Mouse (Mus musculus): ENCODE measurements at regions not wholly inside any gene's neighbourhood (a gene's known extent, or its start where the extent isn't known, plus 50 kb on each side); places are given as distances from the start of the nearest gene placed in this dataset.
"Not testable (repeated sequence)": the region's sequence is repeated elsewhere in the genome, so short reads cannot be mapped to it uniquely, and the experiment has no call there.

- no peak for ATAC-seq (ENCODE audit: insufficient read depth)
- Histone ChIP-seq H3K4me3 (ENCODE audit: low read depth, low read length) (no peak overlapping the region), H3K9me3 (ENCODE audit: low read depth, low read length) (no peaks in the 10 kb centered on the region)
Measured at GRCm38 (mm10) chr9:5525762-5526360, 180.6 kb downstream of the Casp12 start.

GRCm38 (mm10) chr9:5542604-5543003 lies 197.4 kb downstream of the Casp12 start:
- 83% methylated on average over 1 of the region's 1 CpGs for WGBS
- H3K36me3 ChIP-seq (ENCODE audit: insufficient read depth) = no peaks in the 10 kb centered on the region
- H3K27me3 ChIP-seq (ENCODE audit: insufficient read depth, low read length) = no peaks in the 10 kb centered on the region
- no peak for ATAC-seq (ENCODE audit: insufficient read depth)
- no peak overlapping the region for H3K4me3 ChIP-seq (ENCODE audit: low read depth, low read length)
- TF ChIP-seq CTCF (IDR thresholded peaks at IDR 0.05; ENCODE audit: low read depth) = no peak
- no peaks in the 10 kb centered on the region for H3K9me3 ChIP-seq (ENCODE audit: low read depth, low read length)
- H3K4me1 ChIP-seq (ENCODE audit: insufficient read depth) = no peaks in the 10 kb centered on the region
- no peak for DNase-seq
- H3K4me2 ChIP-seq = no peak overlapping the region
- H3K27ac ChIP-seq (ENCODE audit: low read depth) = no peak overlapping the region
- no peak overlapping the region for H3K9ac ChIP-seq

More at GRCm38 (mm10) chr9:5525762-5526360, 180.6 kb downstream of the Casp12 start:
- no peak for DNase-seq
- Histone ChIP-seq H3K9ac (no peak overlapping the region), H3K36me3 (ENCODE audit: insufficient read depth) (no peaks in the 10 kb centered on the region), H3K4me1 (ENCODE audit: insufficient read depth) (no peaks in the 10 kb centered on the region), H3K27me3 (ENCODE audit: insufficient read depth, low read length) (no peaks in the 10 kb centered on the region), H3K27ac (ENCODE audit: low read depth) (no peak overlapping the region), H3K4me2 (no peak overlapping the region)
- TF ChIP-seq CTCF (IDR thresholded peaks at IDR 0.05; ENCODE audit: low read depth) = no peak

- Histone ChIP-seq H3K4me2 (no peak overlapping the region), H3K27ac (ENCODE audit: low read depth) (no peak overlapping the region), H3K36me3 (ENCODE audit: insufficient read depth) (no peaks in the 10 kb centered on the region), H3K4me1 (ENCODE audit: insufficient read depth) (no peaks in the 10 kb centered on the region), H3K27me3 (ENCODE audit: insufficient read depth, low read length) (no peaks in the 10 kb centered on the region), H3K9me3 (ENCODE audit: low read depth, low read length) (no peaks in the 10 kb centered on the region), H3K4me3 (ENCODE audit: low read depth, low read length) (no peak overlapping the region), H3K9ac (no peak overlapping the region)
- no peak for ATAC-seq (ENCODE audit: insufficient read depth)
- TF ChIP-seq CTCF (IDR thresholded peaks at IDR 0.05; ENCODE audit: low read depth) = no peak
- no peak for DNase-seq
- WGBS = 78% methylated on average over 1 of the region's 1 CpGs
Measured at GRCm38 (mm10) chr9:5575072-5575471, 229.8 kb downstream of the Casp12 start.

- not testable (repeated sequence) for H3K4me1 ChIP-seq (ENCODE audit: insufficient read depth); ATAC-seq (ENCODE audit: insufficient read depth); H3K9me3 ChIP-seq (ENCODE audit: low read depth, low read length); H3K4me2 ChIP-seq; H3K27ac ChIP-seq (ENCODE audit: low read depth); H3K9ac ChIP-seq; H3K36me3 ChIP-seq (ENCODE audit: insufficient read depth); H3K4me3 ChIP-seq (ENCODE audit: low read depth, low read length); DNase-seq; H3K27me3 ChIP-seq (ENCODE audit: insufficient read depth, low read length)
- WGBS = 79% methylated on average over 10 of the region's 11 CpGs
Measured at GRCm38 (mm10) chr9:5578168-5578567, 232.9 kb downstream of the Casp12 start.

- Histone ChIP-seq H3K9me3 (ENCODE audit: low read depth, low read length) (no peaks in the 10 kb centered on the region), H3K4me1 (ENCODE audit: insufficient read depth) (no peaks in the 10 kb centered on the region), H3K36me3 (ENCODE audit: insufficient read depth) (no peaks in the 10 kb centered on the region), H3K4me3 (ENCODE audit: low read depth, low read length) (no peak overlapping the region), H3K4me2 (no peak overlapping the region), H3K9ac (no peak overlapping the region), H3K27ac (ENCODE audit: low read depth) (no peak overlapping the region), H3K27me3 (ENCODE audit: insufficient read depth, low read length) (no peaks in the 10 kb centered on the region)
- no peak for ATAC-seq (ENCODE audit: insufficient read depth)
- TF ChIP-seq CTCF (IDR thresholded peaks at IDR 0.05; ENCODE audit: low read depth) = no peak
- WGBS = 76% methylated on average over 3 of the region's 3 CpGs
- DNase-seq = no peak
Measured at GRCm38 (mm10) chr9:5595891-5596635, 250.8 kb downstream of the Casp12 start.

- H3K27ac ChIP-seq (ENCODE audit: low read depth) = no peak overlapping the region
- no peak overlapping the region for H3K4me3 ChIP-seq (ENCODE audit: low read depth, low read length)
- no peaks in the 10 kb centered on the region for H3K9me3 ChIP-seq (ENCODE audit: low read depth, low read length)
- ATAC-seq (ENCODE audit: insufficient read depth) (no peak), DNase-seq (no peak)
- H3K27me3 ChIP-seq (ENCODE audit: insufficient read depth, low read length) = no peaks in the 10 kb centered on the region
- no peak overlapping the region for H3K9ac ChIP-seq
- no peak for TF ChIP-seq CTCF (IDR thresholded peaks at IDR 0.05; ENCODE audit: low read depth)
- H3K4me1 ChIP-seq (ENCODE audit: insufficient read depth) = no peaks in the 10 kb centered on the region
- H3K36me3 ChIP-seq (ENCODE audit: insufficient read depth) = no peaks in the 10 kb centered on the region
- 43% methylated on average over 1 of the region's 1 CpGs for WGBS
- no peak overlapping the region for H3K4me2 ChIP-seq
Measured at GRCm38 (mm10) chr9:5604019-5604418, 258.8 kb downstream of the Casp12 start.

- no peaks in the 10 kb centered on the region for H3K9me3 ChIP-seq (ENCODE audit: low read depth, low read length)
- H3K27ac ChIP-seq (ENCODE audit: low read depth) = no peak overlapping the region
- H3K4me2 ChIP-seq = no peak overlapping the region
- DNase-seq = no peak
- TF ChIP-seq CTCF (IDR thresholded peaks at IDR 0.05; ENCODE audit: low read depth) = no peak
- H3K9ac ChIP-seq = no peak overlapping the region
- H3K27me3 ChIP-seq (ENCODE audit: insufficient read depth, low read length) = no peaks in the 10 kb centered on the region
- no peak for ATAC-seq (ENCODE audit: insufficient read depth)
- H3K36me3 ChIP-seq (ENCODE audit: insufficient read depth) = no peaks in the 10 kb centered on the region
- H3K4me3 ChIP-seq (ENCODE audit: low read depth, low read length) = no peak overlapping the region
- H3K4me1 ChIP-seq (ENCODE audit: insufficient read depth) = no peaks in the 10 kb centered on the region
Measured at GRCm38 (mm10) chr9:5605015-5605414, 259.8 kb downstream of the Casp12 start.
